Mouse (Mus musculus) MEL (cell line): Measurements from ENCODE around the gene Tmem184a. TPM values are rescaled to one million over a fixed set of nuclear protein-coding genes. Genes with fewer than 3 reads are reported as not detected.

Source experiments
- DNase-seq: peaks from one replicate; pipeline ENCODE4 v3.0.0; 2011; ENCODE audit warnings: low read depth, low spot score
- H3K27ac ChIP-seq: 2 replicates; pipeline ENCODE4 v1.5.1; 2012; ENCODE audit warnings: low read depth, mild to moderate bottlenecking, control low read depth, low read length, moderate library complexity; ENCODE audit not compliant: control insufficient read depth
- H3K27me3 ChIP-seq, 2 experiments: fragments of 150-350 bp in 1 of 2; sonication (generic) in 1 of 2; 2 replicates each; pipeline ENCODE4 v1.6.1; 2012; ENCODE audit warnings: low read length in 2 of 2, mild to moderate bottlenecking in 2 of 2, improper control_type of control experiment in 1 of 2, moderate library complexity in 1 of 2; ENCODE audit not compliant: insufficient read depth in 2 of 2, control insufficient read depth in 1 of 2
- H3K36me3 ChIP-seq, 2 experiments: 2 replicates each; pipeline ENCODE4 v1.6.1; 2012 to 2014; ENCODE audit warnings: low read length in 2 of 2, improper control_type of control experiment in 1 of 2, inconsistent platforms in 1 of 2, mild to moderate bottlenecking in 1 of 2; ENCODE audit not compliant: insufficient read depth in 2 of 2, control insufficient read depth in 1 of 2
- H3K4me1 ChIP-seq, 2 experiments: fragments of 150-350 bp in 1 of 2; sonication (generic) in 1 of 2; 2 replicates each; pipeline ENCODE4 v1.6.1; 2012; ENCODE audit warnings: low read length in 2 of 2, improper control_type of control experiment in 1 of 2, mild to moderate bottlenecking in 1 of 2; ENCODE audit not compliant: insufficient read depth in 2 of 2, control insufficient read depth in 1 of 2
- H3K4me3 ChIP-seq, 2 experiments: fragments of 150-350 bp in 1 of 2; sonication (generic) in 1 of 2; 2 replicates each; pipeline ENCODE4 v1.5.1; 2012; ENCODE audit warnings: low read depth in 2 of 2, low read length in 2 of 2, mild to moderate bottlenecking in 2 of 2, moderate library complexity in 2 of 2, control low read depth in 1 of 2, improper control_type of control experiment in 1 of 2; ENCODE audit not compliant: control insufficient read depth in 1 of 2, insufficient read depth in 1 of 2
- H3K79me2 ChIP-seq: 2 replicates; pipeline ENCODE4 v1.6.1; 2012; ENCODE audit warnings: mild to moderate bottlenecking, low read length, moderate library complexity; ENCODE audit not compliant: control insufficient read depth, poor library complexity, insufficient read depth
- H3K9ac ChIP-seq: 2 replicates; pipeline ENCODE4 v1.6.1; 2012; ENCODE audit warnings: low read depth, mild to moderate bottlenecking, control low read depth, low read length, moderate library complexity; ENCODE audit not compliant: control insufficient read depth, poor library complexity, severe bottlenecking
- H3K9me3 ChIP-seq: fragments of 150-350 bp; sonication (generic); replicated peaks from 2 replicates; pipeline ENCODE4 v1.6.1; 2012; ENCODE audit warnings: mild to moderate bottlenecking, low read length, improper control_type of control experiment, moderate library complexity; ENCODE audit not compliant: insufficient read depth
- CTCF ChIP-seq, 3 experiments: IDR thresholded peaks in 2 of 3; conservative IDR thresholded peaks in 1 of 3; 2 replicates each; pipeline ENCODE4 v1.5.1; 2011 to 2012; ENCODE audit warnings: low read length in 3 of 3, low read depth in 2 of 3, mild to moderate bottlenecking in 2 of 3, improper control_type of control experiment in 1 of 3, inconsistent platforms in 1 of 3, mixed read lengths in 1 of 3, moderate library complexity in 1 of 3; ENCODE audit not compliant: control insufficient read depth in 1 of 3, insufficient read depth in 1 of 3, poor library complexity in 1 of 3, severe bottlenecking in 1 of 3
- ELF1 ChIP-seq: IDR thresholded peaks from 2 replicates; pipeline ENCODE4 v1.6.1; 2014; ENCODE audit warnings: low read depth, mild to moderate bottlenecking, inconsistent platforms, low read length, improper control_type of control experiment, moderate library complexity
- ETS1 ChIP-seq: IDR thresholded peaks from 2 replicates; pipeline ENCODE4 v1.6.1; 2012; ENCODE audit warnings: low read depth, mild to moderate bottlenecking, inconsistent platforms, low read length, improper control_type of control experiment, moderate library complexity
- JUND ChIP-seq: IDR thresholded peaks from 2 replicates; pipeline ENCODE4 v1.6.1; 2011; ENCODE audit warnings: low read depth, mild to moderate bottlenecking, improper control_type of control experiment, low read length
- MAX ChIP-seq: IDR thresholded peaks from 2 replicates; pipeline ENCODE4 v1.6.1; 2011; ENCODE audit warnings: low read length, improper control_type of control experiment
- MAZ ChIP-seq: IDR thresholded peaks from 2 replicates; pipeline ENCODE4 v1.6.1; 2012; ENCODE audit warnings: low read depth, mild to moderate bottlenecking, inconsistent platforms, low read length, improper control_type of control experiment
- MXI1 ChIP-seq: IDR thresholded peaks from 2 replicates; pipeline ENCODE4 v1.6.1; 2011; ENCODE audit warnings: mild to moderate bottlenecking, low read depth, low read length, improper control_type of control experiment
- MYB ChIP-seq: IDR thresholded peaks from 2 replicates; pipeline ENCODE4 v1.6.1; 2011; ENCODE audit warnings: mild to moderate bottlenecking, low read depth, low read length, improper control_type of control experiment
- POLR2A ChIP-seq, 2 experiments: IDR thresholded peaks; 2 replicates each; pipeline ENCODE4 v1.6.1; 2011 to 2012; ENCODE audit warnings: low read length in 2 of 2, mild to moderate bottlenecking in 2 of 2, control low read depth in 1 of 2, improper control_type of control experiment in 1 of 2, low read depth in 1 of 2, moderate library complexity in 1 of 2; ENCODE audit not compliant: control insufficient read depth in 1 of 2, insufficient read depth in 1 of 2, poor library complexity in 1 of 2
- POLR2AphosphoS2 ChIP-seq: IDR thresholded peaks from 2 replicates; pipeline ENCODE4 v1.6.1; 2011; ENCODE audit warnings: low read length, improper control_type of control experiment
- POLR2AphosphoS5 ChIP-seq: IDR thresholded peaks from 2 replicates; pipeline ENCODE4 v1.6.1; 2012; ENCODE audit warnings: low read depth, borderline replicate concordance, mild to moderate bottlenecking, inconsistent platforms, low read length, moderate library complexity, mixed read lengths
- RAD21 ChIP-seq: IDR thresholded peaks from 2 replicates; pipeline ENCODE4 v1.6.1; 2011; ENCODE audit warnings: mild to moderate bottlenecking, low read depth, low read length, improper control_type of control experiment
- RCOR1 ChIP-seq: IDR thresholded peaks from 2 replicates; pipeline ENCODE4 v1.6.1; 2012; ENCODE audit warnings: low read depth, mild to moderate bottlenecking, inconsistent platforms, low read length, improper control_type of control experiment
- SMC3 ChIP-seq: IDR thresholded peaks from 2 replicates; pipeline ENCODE4 v1.6.1; 2011; ENCODE audit warnings: low read depth, low read length, improper control_type of control experiment
- TAL1 ChIP-seq: IDR thresholded peaks from 2 replicates; pipeline ENCODE4 v1.6.1; 2012; ENCODE audit warnings: mild to moderate bottlenecking, inconsistent platforms, low read length, moderate library complexity, mixed read lengths
- USF1 ChIP-seq: IDR thresholded peaks from 2 replicates; pipeline ENCODE4 v1.6.1; 2014; ENCODE audit warnings: low read depth, mild to moderate bottlenecking, inconsistent platforms, low read length, improper control_type of control experiment, moderate library complexity
- polyA plus RNA-seq, 2 experiments: library from polyadenylated mRNA; stranded (reverse) in 1 of 2; unstranded in 1 of 2; fragments of >175 nt in 1 of 2; fragments of >200 nt in 1 of 2; gene quantifications; 2 replicates each; pipeline versions ENCODE4 v1.2.1 to v1.2.4; 2012; ENCODE audit warnings: low replicate concordance in 2 of 2, low read depth in 1 of 2; ENCODE audit not compliant: insufficient read length in 2 of 2, insufficient read depth in 1 of 2, missing spikeins in 1 of 2
- total RNA-seq: library from RNA; depleted of rRNA; stranded (reverse); fragments of 300-350 nt; gene quantifications from 2 replicates; pipeline ENCODE4 v1.2.3, GENCODE M21; 2012

Gene Tmem184a
- total and polyA plus RNA-seq, 3 experiments, result 0.10 to 0.27 TPM; not detected in 1

DNA sequence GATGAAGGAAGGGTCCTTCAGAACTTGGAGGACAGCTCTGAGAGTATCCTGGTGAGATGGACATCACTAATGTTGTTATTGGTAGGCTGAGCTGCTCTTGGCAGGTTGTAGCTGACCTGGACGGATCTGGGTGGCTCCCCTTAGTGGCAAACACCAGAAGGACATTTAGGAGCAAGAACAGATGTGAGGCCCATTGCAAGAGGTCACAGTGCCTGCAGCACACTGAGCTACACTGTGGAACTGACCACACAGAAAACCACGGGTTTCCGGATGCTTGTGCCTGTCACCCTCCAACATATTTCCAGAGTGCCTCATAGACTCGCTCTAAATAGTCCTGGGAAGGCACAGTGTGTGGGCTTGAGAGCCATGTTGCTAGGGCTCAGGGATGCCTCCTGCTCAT, 30.3 kb downstream of the Tmem184a start:
- Histone ChIP-seq H3K9ac (no peak overlapping the region), H3K4me3 (no peak overlapping the region)

DNA sequence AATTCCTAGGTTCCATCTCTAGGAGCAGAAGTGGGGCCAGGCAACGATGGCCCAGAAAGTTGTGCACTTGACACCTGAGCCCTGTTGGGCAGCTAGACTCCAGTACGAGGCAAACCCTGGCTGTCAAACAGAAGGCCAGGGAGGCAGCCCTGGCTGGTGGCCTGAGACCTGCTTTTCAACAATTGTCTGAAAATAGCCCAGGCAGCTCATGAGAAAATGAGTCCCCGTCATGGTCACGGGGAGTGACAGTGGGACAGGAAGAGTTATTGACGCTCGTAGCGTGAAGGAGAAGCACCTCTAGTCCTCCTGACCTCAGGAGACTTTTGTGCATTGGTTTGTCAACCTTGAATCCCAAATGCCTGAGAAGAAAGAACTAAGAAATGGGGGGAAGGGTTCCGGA, 38.3 kb downstream of the Tmem184a start:
- no peak overlapping the region for H3K9ac ChIP-seq
- peaks cover 0 to 4% of the 10 kb centered on the region in 2 experiments; a peak in 2 of 4 replicates for H3K27me3 ChIP-seq
- TF ChIP-seq MAZ (no peak), TAL1 (no peak), RCOR1 (no peak), SMC3 (no peak), POLR2AphosphoS5 (no peak), ELF1 (no peak)
- H3K4me3 ChIP-seq, result no peak overlapping the region
- no peak for DNase-seq
- H3K79me2 ChIP-seq, result no peaks in the 10 kb centered on the region
- no peaks in the 10 kb centered on the region for H3K36me3 ChIP-seq
- no peak overlapping the region for H3K27ac ChIP-seq
- no peaks in the 10 kb centered on the region for H3K9me3 ChIP-seq
- H3K4me1 ChIP-seq, result no peaks in the 10 kb centered on the region

More for the DNA sequence above, 30.3 kb downstream of the Tmem184a start:
- Histone ChIP-seq H3K36me3 (peaks cover 0 to 9% of the 10 kb centered on the region in 2 experiments; a peak in 2 of 4 replicates), H3K27me3 (peaks cover 0 to 1% of the 10 kb centered on the region in 2 experiments; a peak in 2 of 4 replicates), H3K4me1 (peaks cover 6 to 11% of the 10 kb centered on the region in 2 experiments), H3K79me2 (peaks cover 30% of the 10 kb centered on the region), H3K27ac (no peak overlapping the region), H3K9me3 (no peaks in the 10 kb centered on the region)
- DNase-seq, result no peak
- TF ChIP-seq ETS1 (no peak), CTCF (IDR thresholded peaks at IDR 0.05 in 2 of 3, conservative IDR thresholded peaks at IDR 0.05 in 1 of 3; ENCODE audit: control insufficient read depth in 1 of 3, insufficient read depth in 1 of 3, low read depth in 2 of 3, low read length in 3 of 3, poor library complexity in 1 of 3, severe bottlenecking in 1 of 3) (peak in 2 of 3 experiments; percentile 2 to 14; a peak in 1 of 6 replicates), RAD21 (no peak)

DNA sequence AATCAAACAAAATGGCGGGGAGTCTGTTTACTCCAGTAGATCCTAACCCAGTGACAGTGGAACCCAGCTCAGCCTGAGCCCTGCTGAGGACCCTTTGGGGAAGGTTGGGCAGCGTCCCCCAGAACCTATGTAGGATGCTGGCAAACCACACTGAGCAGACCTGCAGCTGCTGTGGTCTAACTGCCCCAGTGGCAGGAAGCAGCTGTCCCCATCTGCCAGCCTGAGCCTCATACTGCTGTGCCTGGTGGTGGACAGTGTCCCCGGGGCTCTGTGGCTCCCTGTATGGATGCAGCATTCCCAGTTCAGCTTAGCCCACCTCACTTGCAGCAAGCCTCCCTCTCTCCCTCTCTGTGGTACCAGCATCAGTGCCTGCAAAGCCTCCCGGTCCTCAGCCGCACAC, 42.8 kb downstream of the Tmem184a start:
- H3K27me3 ChIP-seq, result no peaks in the 10 kb centered on the region
- H3K9me3 ChIP-seq, result no peaks in the 10 kb centered on the region
- no peak overlapping the region for H3K4me3 ChIP-seq
- no peak for DNase-seq
- peaks cover 9% of the 10 kb centered on the region for H3K79me2 ChIP-seq
- no peak overlapping the region for H3K9ac ChIP-seq
- TF ChIP-seq MXI1 (no peak), JUND (no peak), POLR2A (IDR thresholded peaks at IDR 0.05; ENCODE audit: control insufficient read depth in 1 of 2, insufficient read depth in 1 of 2, low read depth in 1 of 2, low read length in 2 of 2, poor library complexity in 1 of 2) (no peak), SMC3 (no peak), MYB (no peak), USF1 (no peak), RAD21 (no peak), POLR2AphosphoS2 (no peak), MAX (no peak)
- no peak overlapping the region for H3K27ac ChIP-seq
- peaks cover 0 to 8% of the 10 kb centered on the region in 2 experiments; a peak in 1 of 4 replicates for H3K4me1 ChIP-seq
- H3K36me3 ChIP-seq, result no peaks in the 10 kb centered on the region; a peak in 1 of 4 replicates
